ENCODE assay signal across 28 mouse cellular contexts in genomic region chr13:98367601-98368000, GRCm38 (mm10). TPM values are rescaled to one million over a fixed set of nuclear protein-coding genes. Genes with fewer than 3 reads are reported as not detected.
"Had no signal": no experiment of that assay in that cellular context is flagged by ENCODE, and none has a peak within 500 bp of the region (broad histone marks: within the 10 kb centered on the region; RNA-seq: fewer than 3 reads in every experiment).

No protein-coding gene starts in this region.

- H3K9ac ChIP-seq: heart, embryonic 12.5 days; hindbrain, embryonic 14.5 days; intestine, embryonic 15.5 days; limb, embryonic 12.5 days; liver, embryonic 13.5 days had no signal

- H3K36me3 ChIP-seq: heart, embryonic 10.5 days; heart, embryonic 12.5 days; hindbrain, embryonic 10.5 days; intestine, embryonic 15.5 days; limb, embryonic 10.5 days; limb, embryonic 12.5 days; liver, embryonic 13.5 days had no signal

- H3K4me2 ChIP-seq: heart, embryonic 12.5 days; hindbrain, embryonic 14.5 days; intestine, embryonic 15.5 days; liver, embryonic 11.5 days; liver, embryonic 13.5 days had no signal

- H3K27ac ChIP-seq: gastrocnemius, adult 2 months; heart, embryonic 10.5 days; hindbrain, embryonic 10.5 days; hindbrain, embryonic 14.5 days; intestine, embryonic 15.5 days; layer of hippocampus, adult 2 months; limb, embryonic 10.5 days; limb, embryonic 12.5 days; liver, embryonic 13.5 days had no signal

- H3K4me3 ChIP-seq: gastrocnemius, adult 2 months; heart, embryonic 10.5 days; heart, embryonic 12.5 days; intestine, embryonic 15.5 days; layer of hippocampus, adult 2 months; limb, embryonic 12.5 days; liver, embryonic 13.5 days had no signal

- H3K9me3 ChIP-seq: heart, embryonic 10.5 days; heart, embryonic 12.5 days; hindbrain, embryonic 10.5 days; intestine, embryonic 15.5 days; limb, embryonic 10.5 days; limb, embryonic 12.5 days; liver, embryonic 13.5 days had no signal

- DNase-seq: gastrocnemius, adult 2 months; gastrocnemius, postnatal 10 days; gastrocnemius, postnatal 25 days; heart, adult 18-20 months; heart, postnatal 10 days; heart, postnatal 4 days; kidney, adult 18-20 months; kidney, adult 8-10 months; kidney, postnatal 10 days; kidney, postnatal 25 days; kidney, postnatal 4 days; liver; liver, embryonic 13.5 days had no signal

- ATAC-seq: hindbrain, embryonic 16.5 days; inflammation-experienced regulatory T-cells, adult 6 months; intestine, embryonic 15.5 days; intestine, postnatal 0 days had no signal

RNA-seq across cellular contexts. Expression of gene Foxd1, which starts 13.6 kb away (rescaled TPM):
- total RNA-seq: granulocyte monocyte progenitor cell, adult 5-6 weeks had no signal
- polyA plus RNA-seq: heart, embryonic 14.5 days; heart, embryonic 16.5 days; inflammation-experienced regulatory T-cells, adult 6 months; intestine, embryonic 15.5 days; intestine, postnatal 0 days; liver, embryonic 11.5 days; liver, embryonic 13.5 days had no signal
